Mouse (Mus musculus) forebrain, embryonic 14.5 days (tissue): ENCODE measurements around the gene Ufd1. TPM values are rescaled to one million over a fixed set of nuclear protein-coding genes. Genes with fewer than 3 reads are reported as not detected.

ENCODE experiments used
- ATAC-seq: fragments of 200-750 bp; cut with Nextera tagmentation; 2 replicates; pipeline ENCODE4 v1.8.0; 2017; ENCODE audit warnings: mild to moderate bottlenecking, moderate library complexity
- DNase-seq: peaks from one replicate; pipeline ENCODE4 v3.0.0-alpha.2; 2015; ENCODE audit warnings: low spot score
- H3K27ac ChIP-seq: fragments of 300-500 bp; sonication (generic); 2 replicates; pipeline ENCODE4 v1.5.1; 2014; ENCODE audit warnings: low read depth, mild to moderate bottlenecking, control low read depth, low read length, moderate library complexity
- H3K27me3 ChIP-seq: fragments of 300-500 bp; sonication (generic); replicated peaks from 2 replicates; pipeline ENCODE4 v1.6.1; 2014; ENCODE audit warnings: low read length, control low read depth, mixed read lengths; ENCODE audit not compliant: control insufficient read depth, insufficient read depth
- H3K36me3 ChIP-seq: fragments of 300-500 bp; sonication (generic); 2 replicates; pipeline ENCODE4 v1.6.1; 2014; ENCODE audit warnings: low read length, control low read depth; ENCODE audit not compliant: control insufficient read depth, insufficient read depth
- H3K4me1 ChIP-seq: fragments of 300-500 bp; sonication (generic); 2 replicates; pipeline ENCODE4 v1.6.1; 2014; ENCODE audit warnings: antibody characterized with exemption, low read length, control low read depth; ENCODE audit not compliant: control insufficient read depth, insufficient read depth
- H3K4me2 ChIP-seq: fragments of 300-500 bp; sonication (generic); 2 replicates; pipeline ENCODE4 v1.6.1; 2014; ENCODE audit warnings: mild to moderate bottlenecking, control low read depth, low read length
- H3K4me3 ChIP-seq: fragments of 300-500 bp; sonication (generic); 2 replicates; pipeline ENCODE4 v1.5.1; 2014; ENCODE audit warnings: low read depth, low read length, control low read depth
- H3K9ac ChIP-seq: fragments of 300-500 bp; sonication (generic); 2 replicates; pipeline ENCODE4 v1.6.1; 2014; ENCODE audit warnings: mild to moderate bottlenecking, low read length, control low read depth, moderate library complexity
- H3K9me3 ChIP-seq: fragments of 300-500 bp; sonication (generic); replicated peaks from 2 replicates; pipeline ENCODE4 v1.6.1; 2016; ENCODE audit warnings: low read length, control low read depth, mixed read lengths; ENCODE audit not compliant: control insufficient read depth
- WGBS: fragments of 180-500 bp; shearing (Covaris S2); extraction: QIAGEN DNeasy Blood & Tissue Kit; methylation state at CpG from one replicate; pipeline ENCODE4 v1.1.7; 2014; 5-methylcytosine and 5-hydroxymethylcytosine counted together
- polyA plus RNA-seq: library from polyadenylated mRNA; unstranded; fragments of >200 nt; fragmentation: Nextera tagmentation; extraction: Ambion mirVana; gene quantifications from 2 replicates; pipeline ENCODE4 v1.2.1, GENCODE M21; 2014

The Ufd1 gene
- polyA plus RNA-seq, 1 experiment from 2014 or later = 69.5 TPM

DNA sequence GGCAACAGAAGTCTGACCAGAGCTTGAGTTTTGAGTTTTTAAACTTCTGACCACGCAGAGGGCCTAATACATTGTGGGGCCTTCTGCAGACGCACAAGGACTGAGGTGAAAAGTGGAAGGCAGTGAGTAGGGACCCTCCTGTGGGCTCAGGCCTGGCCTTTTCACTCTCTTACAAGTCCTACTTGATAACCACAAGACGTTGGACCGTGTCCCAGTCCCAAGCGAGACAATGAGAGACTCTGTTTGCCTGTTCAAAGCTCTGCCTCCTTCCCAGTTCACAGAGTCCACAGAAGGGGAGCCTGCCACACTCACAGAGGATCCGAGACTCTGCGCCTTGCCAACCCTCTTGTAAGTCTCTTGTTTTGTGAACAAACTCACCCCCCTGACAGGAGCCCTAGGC is 14.9 kb upstream of the Ufd1 start:
- Histone ChIP-seq H3K4me3 (no peak overlapping the region), H3K4me1 (no peaks in the 10 kb centered on the region), H3K27me3 (no peaks in the 10 kb centered on the region), H3K27ac (no peak overlapping the region), H3K9me3 (no peaks in the 10 kb centered on the region), H3K4me2 (no peak overlapping the region), H3K36me3 (peaks cover 72% of the 10 kb centered on the region), H3K9ac (no peak overlapping the region)
- DNase-seq = no peak
- no peak for ATAC-seq
- WGBS = 68% methylated on average over 7 of the region's 7 CpGs

DNA sequence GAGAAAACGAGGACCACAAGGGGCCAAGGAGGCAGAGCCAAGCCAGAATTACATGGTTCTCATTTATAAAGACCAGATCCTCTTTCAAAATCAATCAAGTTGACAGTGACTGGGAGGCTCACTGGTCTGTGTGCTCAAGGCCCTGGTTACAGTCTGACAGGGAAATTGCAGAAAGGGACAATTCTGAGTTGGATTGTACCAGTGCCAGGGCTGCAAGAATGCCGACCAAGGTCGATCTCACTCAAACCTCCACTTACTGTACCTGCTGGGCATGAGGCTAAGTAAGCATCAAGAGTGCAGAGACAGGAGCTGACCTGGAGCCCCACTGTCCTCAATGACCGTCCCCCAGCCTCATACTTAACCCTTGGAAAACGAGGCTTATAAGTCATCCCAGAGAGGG is 13.4 kb upstream of the Ufd1 start:
- Histone ChIP-seq H3K36me3 (peaks cover 67% of the 10 kb centered on the region), H3K4me1 (no peaks in the 10 kb centered on the region), H3K4me3 (no peak overlapping the region), H3K27ac (no peak overlapping the region), H3K9me3 (no peaks in the 10 kb centered on the region), H3K9ac (no peak overlapping the region), H3K4me2 (no peak overlapping the region), H3K27me3 (no peaks in the 10 kb centered on the region)
- DNase-seq = no peak
- WGBS = 91% methylated on average over 5 of the region's 5 CpGs
- no peak for ATAC-seq

- no peak overlapping the region for H3K4me3 ChIP-seq
- WGBS = 75% methylated on average over 2 of the region's 2 CpGs
- H3K36me3 ChIP-seq = peaks cover 64% of the 10 kb centered on the region
- no peaks in the 10 kb centered on the region for H3K4me1 ChIP-seq
- ATAC-seq (no peak), DNase-seq (peak; percentile 46)
- no peaks in the 10 kb centered on the region for H3K27me3 ChIP-seq
- no peak overlapping the region for H3K27ac ChIP-seq
- H3K4me2 ChIP-seq = no peak overlapping the region
- H3K9me3 ChIP-seq = no peaks in the 10 kb centered on the region
- H3K9ac ChIP-seq = no peak overlapping the region
Measured at GRCm38 (mm10) chr16:18798841-18799240, 12.7 kb upstream of the Ufd1 start.

- H3K36me3 ChIP-seq = peaks cover 46% of the 10 kb centered on the region
- no peak for ATAC-seq
- 82% methylated on average over 2 of the region's 2 CpGs for WGBS
- H3K9me3 ChIP-seq = no peaks in the 10 kb centered on the region
- H3K27ac ChIP-seq = no peak overlapping the region
- no peak overlapping the region for H3K9ac ChIP-seq
- DNase-seq = no peak
- H3K4me3 ChIP-seq = no peak overlapping the region
- no peaks in the 10 kb centered on the region for H3K4me1 ChIP-seq
- H3K27me3 ChIP-seq = no peaks in the 10 kb centered on the region
- no peak overlapping the region for H3K4me2 ChIP-seq
Measured at GRCm38 (mm10) chr16:18805746-18806145, 5.8 kb upstream of the Ufd1 start.

GRCm38 (mm10) chr16:18809001-18809400 is 2.6 kb upstream of the Ufd1 start:
- Histone ChIP-seq H3K4me1 (peaks cover 9% of the 10 kb centered on the region), H3K9ac (no peak overlapping the region), H3K27ac (no peak overlapping the region), H3K4me2 (no peak overlapping the region), H3K9me3 (no peaks in the 10 kb centered on the region), H3K36me3 (peaks cover 35% of the 10 kb centered on the region), H3K4me3 (no peak overlapping the region), H3K27me3 (no peaks in the 10 kb centered on the region)
- ATAC-seq (no peak), DNase-seq (no peak)
- 97% methylated on average over 5 of the region's 5 CpGs for WGBS

DNA sequence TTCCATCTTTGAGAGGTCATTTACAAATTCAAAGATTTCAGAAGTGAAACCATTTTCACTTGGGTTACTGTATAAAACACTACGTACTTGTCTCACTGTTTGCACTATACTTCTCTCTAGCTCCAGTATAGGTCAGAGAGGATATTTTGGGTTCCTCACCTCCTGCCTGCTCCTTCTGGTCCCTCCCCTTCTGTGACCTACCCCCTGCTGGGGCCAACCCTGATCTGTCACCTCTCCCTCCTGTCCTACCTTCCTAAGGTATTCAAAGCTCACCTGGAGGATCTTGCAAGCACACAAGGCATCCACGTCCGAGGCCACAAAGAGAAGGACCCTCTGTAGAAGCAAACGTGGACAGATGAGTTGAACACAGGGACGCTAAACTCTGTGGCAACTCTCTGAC is 547 bp upstream of the Ufd1 start:
- Histone ChIP-seq H3K27ac (no peak overlapping the region), H3K4me1 (peaks cover 9% of the 10 kb centered on the region), H3K27me3 (no peaks in the 10 kb centered on the region), H3K36me3 (peaks cover 37% of the 10 kb centered on the region), H3K9me3 (no peaks in the 10 kb centered on the region), H3K9ac (peak overlapping the region; percentile 75), H3K4me2 (peak overlapping the region; percentile 61), H3K4me3 (peak overlapping the region; percentile 68)
- DNase-seq = no peak
- WGBS = 11% methylated on average over 5 of the region's 5 CpGs
- ATAC-seq = no peak; the same call in 1 of the 2 replicates

DNA sequence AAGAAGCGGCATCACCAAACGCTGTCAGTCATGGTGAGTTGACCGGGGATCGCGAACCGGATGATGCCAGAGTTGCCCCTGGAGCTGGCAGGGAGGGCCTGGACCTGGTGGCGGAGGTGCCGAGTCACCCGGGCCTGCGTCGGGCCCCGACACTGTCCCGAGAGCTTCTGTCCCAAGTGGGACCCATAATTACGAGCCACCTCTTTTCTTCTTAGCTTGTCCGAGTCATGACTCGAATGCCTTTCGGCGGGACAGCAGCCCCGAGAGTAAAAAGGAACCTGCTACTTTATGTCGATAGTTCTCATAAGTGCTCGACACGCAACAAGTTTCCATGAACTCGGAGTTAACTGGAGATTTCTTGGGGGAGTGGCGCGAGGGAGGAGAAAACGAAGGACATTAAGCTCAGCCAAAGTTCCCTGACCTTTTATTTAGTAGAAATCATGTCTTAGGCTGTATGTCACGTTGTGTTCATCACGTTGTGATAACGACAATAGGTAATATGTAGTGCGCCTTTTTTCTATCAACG is 869 bp downstream of the Ufd1 start:
- peaks cover 43% of the 10 kb centered on the region for H3K36me3 ChIP-seq
- DNase-seq (no peak), ATAC-seq (no peak; the same call in 1 of the 2 replicates)
- H3K4me1 ChIP-seq = peaks cover 9% of the 10 kb centered on the region
- peak overlapping the region; percentile 61 for H3K4me2 ChIP-seq
- H3K27ac ChIP-seq = peak overlapping the region; percentile 55; the same call in 1 of the 2 replicates
- 2% methylated on average over 31 of the region's 31 CpGs for WGBS
- H3K9me3 ChIP-seq = no peaks in the 10 kb centered on the region
- no peaks in the 10 kb centered on the region for H3K27me3 ChIP-seq
- peak overlapping the region; percentile 68 for H3K4me3 ChIP-seq
- peak overlapping the region; percentile 75 for H3K9ac ChIP-seq

GRCm38 (mm10) chr16:18822356-18822755 is 10.8 kb downstream of the Ufd1 start:
- ATAC-seq = no peak
- no peaks in the 10 kb centered on the region for H3K9me3 ChIP-seq
- H3K4me2 ChIP-seq = no peak overlapping the region
- DNase-seq = no peak
- H3K4me1 ChIP-seq = no peaks in the 10 kb centered on the region
- no peak overlapping the region for H3K9ac ChIP-seq
- H3K27ac ChIP-seq = no peak overlapping the region
- H3K36me3 ChIP-seq = peaks cover 96% of the 10 kb centered on the region
- no peak overlapping the region for H3K4me3 ChIP-seq
- no peaks in the 10 kb centered on the region for H3K27me3 ChIP-seq
- 83% methylated on average over 1 of the region's 1 CpGs for WGBS

GRCm38 (mm10) chr16:18822925-18823324 is 11.3 kb downstream of the Ufd1 start:
- H3K27ac ChIP-seq = no peak overlapping the region
- ATAC-seq (no peak), DNase-seq (no peak)
- H3K9me3 ChIP-seq = no peaks in the 10 kb centered on the region
- H3K4me2 ChIP-seq = no peak overlapping the region
- 70% methylated on average over 4 of the region's 4 CpGs for WGBS
- H3K36me3 ChIP-seq = peaks cover 96% of the 10 kb centered on the region
- no peak overlapping the region for H3K9ac ChIP-seq
- H3K27me3 ChIP-seq = no peaks in the 10 kb centered on the region
- H3K4me3 ChIP-seq = no peak overlapping the region
- no peaks in the 10 kb centered on the region for H3K4me1 ChIP-seq
